Mouse (Mus musculus): ENCODE measurements around the gene Srr.
A peak's percentile ranks its signal among the peaks of the same experiment; 100 is the strongest.

Gene Srr

DNA sequence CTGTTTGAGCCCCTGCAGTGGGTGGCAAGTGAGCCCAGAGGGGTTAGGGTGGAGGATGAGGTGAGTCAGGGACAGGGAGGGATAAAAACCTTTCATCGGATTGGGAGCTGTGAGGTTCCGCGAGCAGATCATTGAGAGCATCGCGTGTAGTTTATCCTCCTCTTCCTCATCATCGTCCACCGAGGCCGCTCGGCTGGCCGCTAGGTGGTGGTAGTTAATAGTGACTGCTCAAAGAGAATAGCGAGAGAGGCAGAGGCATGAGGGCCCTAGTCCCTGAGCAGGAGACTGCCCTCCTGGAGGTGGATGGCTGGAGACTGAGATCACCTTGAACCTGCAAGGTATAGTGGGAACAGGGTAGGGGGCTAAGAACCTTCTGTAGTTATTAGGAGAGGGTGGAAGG is 62.3 kb downstream of the Srr start:
- peak; percentile 41 for DNase-seq (ENCODE audit: extremely low spot score)

DNA sequence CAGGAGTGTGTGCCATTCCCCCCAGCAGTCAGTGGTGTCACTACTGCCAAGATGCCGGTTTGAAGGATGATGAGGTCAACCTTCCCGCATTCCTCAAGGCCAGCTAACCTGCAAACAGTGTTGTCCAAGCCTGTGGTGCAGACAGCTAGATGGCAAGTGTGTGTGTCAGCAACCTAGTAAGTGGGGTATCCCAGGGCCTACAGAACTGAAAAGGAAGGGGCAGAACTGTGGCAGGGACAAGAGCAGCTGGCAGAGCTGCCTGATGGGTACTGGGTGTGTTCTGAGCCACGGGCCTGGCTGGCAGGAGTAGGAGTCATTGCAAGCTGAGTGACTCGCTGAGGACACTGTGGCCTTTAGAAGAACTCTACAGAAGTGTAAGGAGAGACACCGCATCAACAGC is 63.6 kb downstream of the Srr start:
- DNase-seq (ENCODE audit: extremely low spot score): no peak

GRCm38 (mm10) chr11:74857756-74858155 is 68.0 kb downstream of the Srr start:
- DNase-seq (ENCODE audit: extremely low spot score): no peak
